Mouse (Mus musculus) left cerebral cortex, postnatal 25 days (tissue): ENCODE data around the gene Plxnb3. TPM values are rescaled to one million over a fixed set of nuclear protein-coding genes. Genes with fewer than 3 reads are reported as not detected.
A peak's percentile ranks its signal among the peaks of the same experiment; 100 is the strongest.

Source experiments
- DNase-seq, 2 experiments: peaks; one replicate each; pipeline ENCODE4 v3.0.0; 2022; ENCODE audit warnings: low spot score in 2 of 2, mixed read lengths in 1 of 2
- intact Hi-C: fragments of 180-260 bp; cut with DNase I; formaldehyde crosslinking; loops from one replicate; pipeline ENCODE4 v1.15.1; 2025
- total RNA-seq, 2 experiments: library from RNA; stranded (reverse); gene quantifications; 2 replicates each; pipeline ENCODE4 v1.2.3; 2021

Gene Plxnb3
- total RNA-seq, 2 experiments from 2014 or later = 8.7 to 10.0 TPM

- intact Hi-C loops = no loop called here
- DNase-seq = no peak
Measured at GRCm38 (mm10) chrX:73774802-73775483, 18.1 kb downstream of the Plxnb3 start.

GRCm38 (mm10) chrX:73782227-73782626 lies 25.3 kb downstream of the Plxnb3 start:
- intact Hi-C loops = no loop called here
- DNase-seq = no peak

DNA sequence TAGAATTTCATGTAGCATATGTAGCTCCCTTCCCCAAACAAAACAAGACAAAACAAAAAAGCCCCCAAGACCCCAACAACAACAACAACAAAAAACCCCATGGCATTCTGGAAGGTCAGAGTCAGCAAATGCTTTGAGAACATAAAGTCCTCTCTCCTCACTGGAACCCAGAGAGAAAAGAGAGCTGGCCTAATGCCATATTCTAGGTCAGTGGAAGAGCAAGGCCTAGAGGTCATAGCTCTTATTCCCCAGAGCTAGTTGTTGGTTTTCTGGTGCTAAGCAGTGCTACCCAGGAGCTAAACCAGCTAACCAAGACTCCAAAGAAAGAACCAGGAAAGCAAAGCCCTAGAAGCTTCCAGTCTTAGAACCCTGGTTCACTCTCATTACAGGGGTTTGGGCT lies 28.8 kb downstream of the Plxnb3 start:
- no peak for DNase-seq
- intact Hi-C loops = loop anchor here (5.0 kb wide), 1 partner anchor 68 kb away; the partner anchor contains the start of genes Abcd1 and Bcap31

GRCm38 (mm10) chrX:73786364-73787224 lies 29.7 kb downstream of the Plxnb3 start, which contains the start of the genes Idh3g and Ssr4:
Gene Idh3g (minus strand): TSS chrX:73786897.
Gene Ssr4 (plus strand): TSS chrX:73787028.
- intact Hi-C loops = loop anchor here (5.0 kb wide), 1 partner anchor 69 kb away; the partner anchor contains the start of genes Abcd1 and Bcap31
- DNase-seq = peak; percentile 91 to 97

DNA sequence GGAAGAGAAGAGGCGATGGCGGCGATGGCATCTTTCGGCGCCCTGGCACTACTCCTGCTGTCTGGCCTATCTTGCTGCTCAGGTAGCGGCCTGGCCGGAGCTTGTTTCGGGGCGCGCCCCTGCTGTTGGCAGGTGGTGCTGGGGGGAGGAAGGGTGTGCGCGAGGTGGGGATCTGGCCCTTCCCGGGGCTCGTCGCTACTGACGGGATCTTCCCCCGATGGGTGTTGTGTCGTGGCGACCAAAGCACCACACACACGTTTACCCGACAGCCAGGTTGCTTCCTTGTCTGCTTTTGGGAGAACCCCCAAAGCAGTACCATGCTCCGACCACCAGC lies 30.3 kb downstream of the Plxnb3 start:
- intact Hi-C loops = loop anchor here (5.0 kb wide), 1 partner anchor 70 kb away; the partner anchor contains the start of genes Abcd1 and Bcap31
- DNase-seq = no peak

DNA sequence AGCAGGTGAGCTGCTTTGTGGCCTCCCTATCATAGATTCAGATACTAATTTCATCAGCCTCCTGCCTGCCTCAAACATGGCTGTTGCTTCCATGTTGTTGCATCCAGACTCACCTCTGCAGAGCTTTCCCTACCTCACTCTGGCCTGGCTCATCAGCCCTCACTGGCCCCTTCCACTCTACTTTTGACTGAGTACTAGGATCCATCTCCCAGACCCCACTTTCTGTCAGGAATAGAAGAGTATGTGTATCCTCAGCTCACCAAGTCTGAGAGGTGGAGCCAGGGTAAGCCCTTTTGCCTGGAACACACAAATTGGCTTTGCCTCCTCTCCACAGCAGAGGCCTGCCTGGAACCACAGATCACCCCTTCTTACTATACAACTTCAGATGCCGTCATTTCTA lies 31.6 kb downstream of the Plxnb3 start:
- intact Hi-C loops = loop anchor here (5.0 kb wide), 1 partner anchor 71 kb away; the partner anchor contains the start of genes Abcd1 and Bcap31
- no peak for DNase-seq

DNA sequence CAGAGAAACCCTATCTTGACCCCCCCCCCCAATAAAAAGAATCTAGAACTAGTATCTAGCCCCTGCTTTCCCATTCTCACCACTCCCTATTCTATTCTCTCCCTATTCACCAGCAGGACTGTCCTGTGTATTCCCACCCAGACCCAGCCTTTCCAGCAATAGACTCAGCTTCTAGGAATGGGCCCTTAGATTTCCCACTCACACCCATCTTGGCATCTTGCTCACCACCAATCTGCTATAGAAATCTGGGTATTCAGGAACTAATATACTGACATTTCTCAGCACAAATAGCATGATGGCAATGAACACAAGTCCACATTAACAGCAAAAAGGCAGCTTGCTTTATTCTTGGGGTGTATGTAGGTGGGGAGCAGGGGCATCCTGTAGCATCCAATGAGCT lies 36.1 kb downstream of the Plxnb3 start:
- intact Hi-C loops = loop anchor here (10.0 kb wide), 1 partner anchor 152 kb away; no protein-coding TSS in a partner anchor
- no peak for DNase-seq

DNA sequence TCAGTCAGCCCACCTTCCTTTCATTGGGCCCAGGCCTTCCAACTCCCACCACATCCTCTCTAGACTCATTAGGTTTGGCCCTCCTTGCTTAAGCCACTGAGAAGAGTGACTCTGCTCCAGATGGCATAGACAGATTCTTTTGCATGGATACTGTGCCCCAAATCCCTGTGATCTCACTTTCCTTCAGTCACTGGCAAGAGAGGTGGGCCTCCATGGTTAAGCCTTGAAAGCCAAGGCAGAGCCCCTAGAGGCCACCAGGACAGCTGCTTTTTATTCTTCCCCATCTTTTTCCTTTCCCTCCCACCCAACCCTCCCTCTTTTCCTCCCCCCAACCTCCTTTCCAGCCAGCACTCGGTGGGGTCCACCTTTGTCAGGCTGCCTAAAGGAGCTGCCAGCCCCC lies 36.6 kb downstream of the Plxnb3 start:
- DNase-seq = no peak
- intact Hi-C loops = loop anchor here (10.0 kb wide), 1 partner anchor 151 kb away; no protein-coding TSS in a partner anchor

DNA sequence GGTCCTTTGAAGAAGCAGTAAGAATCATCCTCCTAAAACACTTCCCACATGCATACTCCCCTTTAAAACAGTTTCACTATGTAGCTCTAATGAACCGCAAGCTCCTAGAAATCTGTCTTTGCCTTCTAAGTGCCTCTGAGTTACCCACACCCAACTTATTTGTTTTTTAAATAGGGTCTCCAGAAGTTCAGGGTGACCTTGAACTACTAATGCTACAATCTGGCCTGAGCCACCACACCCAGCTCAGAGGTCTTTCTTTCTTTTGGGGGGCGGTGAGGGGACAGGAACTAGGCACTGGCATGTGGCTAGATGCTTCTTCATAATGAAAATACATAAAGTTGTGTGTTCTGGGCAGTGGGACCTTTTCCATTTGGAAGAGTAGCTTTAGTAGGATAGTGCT lies 40.6 kb downstream of the Plxnb3 start:
- DNase-seq = no peak
- intact Hi-C loops = loop anchor here (10.0 kb wide), 1 partner anchor 147 kb away; no protein-coding TSS in a partner anchor

DNA sequence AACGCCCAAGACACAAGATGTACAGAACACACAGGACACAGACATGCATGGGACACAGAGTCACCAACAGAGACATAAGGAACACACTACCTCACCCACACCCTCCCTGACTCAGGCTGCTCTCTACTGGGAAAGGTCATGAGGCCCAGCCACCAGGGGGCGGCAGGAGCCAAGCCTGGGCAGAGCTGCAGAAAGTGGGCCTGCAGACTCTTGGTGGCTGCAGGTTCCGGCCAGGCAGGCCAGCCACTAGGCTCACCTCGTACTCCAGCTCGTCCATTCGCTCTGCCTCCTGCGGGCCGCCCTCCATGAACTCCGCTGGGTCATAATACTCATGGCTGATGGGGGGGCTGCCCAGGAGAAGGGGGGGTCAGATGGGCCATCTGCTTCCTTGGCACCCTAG lies 41.6 kb downstream of the Plxnb3 start:
- intact Hi-C loops = loop anchor here (2.0 to 10.0 kb wide), 3 partner anchors 96 to 146 kb away; partner anchors contain the start of genes Arhgap4 and Naa10
- DNase-seq = peak; percentile 40 to 57

DNA sequence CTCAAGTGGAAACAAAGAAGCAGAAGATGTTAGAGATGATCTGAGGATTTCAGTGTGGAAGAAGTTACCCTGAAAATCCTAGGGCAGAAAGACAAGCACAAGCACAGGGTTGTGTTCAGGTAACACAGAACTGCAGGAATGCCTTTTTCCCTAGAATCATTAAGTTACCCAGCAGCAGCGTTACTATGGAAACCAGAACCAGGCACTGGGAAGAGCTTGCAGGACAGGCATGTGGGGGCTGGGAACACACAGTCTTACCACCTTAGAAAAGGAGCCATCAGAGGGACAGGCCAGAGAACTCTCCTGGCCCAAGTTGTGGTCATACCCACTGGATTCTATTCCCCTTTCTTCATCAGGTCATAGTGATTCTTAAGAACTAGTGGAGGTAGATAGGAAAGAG lies 48.9 kb downstream of the Plxnb3 start:
- intact Hi-C loops = no loop called here
- peak in 1 of 2 experiments; percentile 39 for DNase-seq

DNA sequence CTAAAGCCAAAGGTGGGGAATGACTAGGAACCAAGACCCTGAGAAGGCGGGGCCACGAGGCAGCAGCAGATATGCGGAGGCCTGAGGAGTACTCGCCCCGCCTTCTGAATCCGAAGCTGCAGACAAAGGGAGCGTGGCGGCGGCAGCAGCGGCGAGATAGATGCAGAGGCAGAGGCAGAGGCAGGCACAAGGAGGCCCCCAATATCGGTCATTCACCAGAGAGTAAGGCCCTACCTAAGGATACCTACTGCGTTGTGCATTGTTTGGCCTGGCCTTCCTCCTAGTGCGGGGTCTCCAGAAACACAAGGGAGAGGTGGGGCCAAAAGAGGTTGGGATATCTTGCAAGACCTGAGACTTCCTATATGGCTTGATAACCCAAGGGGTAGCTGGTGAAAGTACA lies 58.2 kb downstream of the Plxnb3 start:
- intact Hi-C loops = no loop called here

DNA sequence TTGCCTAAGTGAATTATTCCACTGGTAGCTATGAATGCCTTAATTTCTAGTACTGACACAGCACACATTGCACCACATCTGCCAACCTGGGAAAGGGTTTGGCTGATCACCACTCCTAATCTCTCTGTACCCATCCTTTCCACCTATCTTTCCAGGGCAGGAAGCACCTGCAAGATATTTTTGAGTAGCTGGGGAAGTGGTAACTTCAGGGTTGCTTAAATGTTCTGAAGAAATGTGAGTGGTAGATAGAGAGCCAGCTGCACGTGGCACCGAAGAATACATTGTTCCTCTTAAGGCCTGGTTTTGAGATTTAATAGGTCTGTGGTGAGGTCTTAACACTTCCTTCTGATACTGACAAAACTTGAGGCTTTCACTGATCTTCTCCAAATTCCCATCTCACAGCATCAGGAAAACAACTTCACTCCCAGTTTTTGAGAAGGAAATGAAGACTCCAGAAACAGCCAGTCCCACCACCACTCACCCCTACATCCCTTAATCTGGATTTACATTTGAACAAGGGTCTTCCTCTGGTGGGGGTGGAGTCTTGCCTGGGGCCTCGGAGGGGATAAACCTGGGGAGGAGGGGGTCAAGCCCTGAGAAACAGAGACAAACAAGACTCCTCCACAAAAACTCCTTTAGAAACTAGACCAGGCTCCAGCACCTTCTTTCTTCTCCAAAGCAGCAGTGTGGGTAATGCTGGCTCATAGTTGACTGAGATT lies 59.9 kb downstream of the Plxnb3 start:
- no peak for DNase-seq
- intact Hi-C loops = no loop called here

More for the DNA sequence above, 58.2 kb downstream of the Plxnb3 start:
- no peak for DNase-seq

Other genes with a start within 250 kb of the Plxnb3 start
- 1 to 10 TPM in 1 of 2 experiments, under 1 TPM in 1; 0.76 to 1.2 TPM for gene Dusp9, start 117.7 kb upstream of the Plxnb3 start, total RNA-seq
- 100 to 1,000 TPM in 1 of 2 experiments, 10 to 100 TPM in 1; 95.7 to 111 TPM for gene Pnck, start 97.0 kb upstream of the Plxnb3 start, total RNA-seq
- gene Slc6a8, start 83.9 kb upstream of the Plxnb3 start, total RNA-seq = 100 to 1,000 TPM in 1 of 2 experiments, 10 to 100 TPM in 1; 91.1 to 101 TPM
- 10 to 100 TPM; 78.4 to 88.0 TPM for gene Bcap31, start 40.9 kb upstream of the Plxnb3 start, total RNA-seq
- gene Abcd1, start 40.5 kb upstream of the Plxnb3 start, total RNA-seq = 10 to 100 TPM; 11.1 to 14.1 TPM
- gene Srpk3, start 17.3 kb downstream of the Plxnb3 start, total RNA-seq = 1 to 10 TPM; 4.6 to 9.4 TPM
- gene Idh3g, start 29.8 kb downstream of the Plxnb3 start, total RNA-seq = 100 to 1,000 TPM; 182 to 187 TPM
- 10 to 100 TPM; 94.6 to 99.7 TPM for gene Ssr4, start 29.9 kb downstream of the Plxnb3 start, total RNA-seq
- gene Pdzd4, start 67.9 kb downstream of the Plxnb3 start, total RNA-seq = 100 to 1,000 TPM; 119 to 125 TPM
- gene Avpr2, start 135.0 kb downstream of the Plxnb3 start, total RNA-seq = not detected
- 100 to 1,000 TPM; 152 to 158 TPM for gene L1cam, start 139.0 kb downstream of the Plxnb3 start, total RNA-seq
- 1 to 10 TPM; 3.6 to 4.7 TPM for gene Arhgap4, start 164.8 kb downstream of the Plxnb3 start, total RNA-seq
- 10 to 100 TPM; 45.4 to 53.4 TPM for gene Naa10, start 164.9 kb downstream of the Plxnb3 start, total RNA-seq
- 1 to 10 TPM; 4.4 to 4.9 TPM for gene Renbp, start 173.8 kb downstream of the Plxnb3 start, total RNA-seq
- gene Hcfc1, start 209.3 kb downstream of the Plxnb3 start, total RNA-seq = 10 to 100 TPM; 69.9 to 70.4 TPM